Mouse (Mus musculus): ENCODE results near the gene Lims1.

GRCm38 (mm10) chr10:58451575-58451974 lies 128.3 kb downstream of the Lims1 start:
- TF ChIP-seq POLR2A (IDR thresholded peaks at IDR 0.05; ENCODE audit: extremely low read depth, insufficient read depth, low read length) (no peak), CTCF (IDR thresholded peaks at IDR 0.05; ENCODE audit: low read depth, low read length) (no peak)

All from liver, adult 2 months (tissue).